Mouse (Mus musculus): ENCODE results near the gene Tmem19. TPM values are rescaled to one million over a fixed set of nuclear protein-coding genes. Genes with fewer than 3 reads are reported as not detected.

The Tmem19 gene
- 34.0 and 34.1 TPM in 2 replicates for polyA plus RNA-seq (2015; fragmentation: Nextera tagmentation; extraction: Ambion mirVana)

DNA sequence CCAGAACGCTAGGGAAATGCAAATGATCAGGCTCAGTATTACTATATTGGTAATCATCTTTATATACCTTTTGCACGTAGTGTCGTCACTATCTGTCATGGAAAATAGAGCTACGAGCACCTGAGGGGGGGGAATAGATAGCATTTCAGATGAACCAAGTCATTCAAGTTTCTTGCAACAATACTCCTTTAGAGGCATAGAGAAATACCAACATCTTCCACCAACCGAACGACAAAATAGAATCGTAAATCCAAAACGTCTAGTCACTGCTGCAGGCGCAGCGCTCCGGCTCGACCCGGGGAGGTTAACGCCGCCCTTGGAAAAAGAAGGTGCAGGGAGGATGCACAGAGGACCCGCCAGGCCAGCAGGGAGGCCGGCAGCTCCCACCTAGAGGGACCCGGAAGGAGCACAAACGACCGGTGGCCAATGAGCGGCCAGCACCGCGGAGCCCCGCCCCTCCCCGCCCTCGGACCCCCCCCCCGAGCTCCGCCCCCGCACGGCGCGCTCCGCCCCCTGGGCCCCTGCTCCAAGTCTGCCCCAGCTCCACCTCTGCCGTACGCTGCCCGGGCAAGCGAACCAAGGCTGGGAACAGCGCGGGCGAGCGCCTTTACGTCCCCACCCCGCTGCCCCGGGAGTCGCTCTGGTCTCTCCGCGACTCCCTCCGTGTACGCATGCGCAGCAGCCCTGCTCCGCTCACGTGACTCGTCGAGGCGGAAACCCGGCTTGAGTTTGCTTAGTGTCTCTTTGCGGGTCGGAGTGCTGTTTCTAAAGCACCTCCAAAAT, at the start of gene Tmem19:
TSS of gene Tmem19 (minus strand) at position 662 of the 783 bp plus-strand sequence.
- peak within 1 kb of the TSS; percentile 64 for H3K4me3 ChIP-seq (ENCODE audit: low read length)
- H3K4me2 ChIP-seq (ENCODE audit: low read length): peak within 1 kb of the TSS; percentile 83
- H3K9me3 ChIP-seq (ENCODE audit: control insufficient read depth, low read length): no peaks in the 10 kb centered on the region
- peak within 1 kb of the TSS; percentile 87 for H3K27ac ChIP-seq (ENCODE audit: low read depth, low read length)
- peak within 1 kb of the TSS; percentile 69 for H3K9ac ChIP-seq (ENCODE audit: low read depth, low read length)
- ATAC-seq: peak; percentile 99
- H3K27me3 ChIP-seq (replicated peaks; ENCODE audit: control insufficient read depth, insufficient read depth, low read length): no peaks in the 10 kb centered on the region
- peaks cover 4% of the 10 kb centered on the region; the same call in 1 of the 2 replicates for H3K36me3 ChIP-seq (ENCODE audit: control insufficient read depth, insufficient read depth, low read length)
- WGBS: under 1% methylated on average over 47 of the region's 58 CpGs
- peaks cover 11% of the 10 kb centered on the region for H3K4me1 ChIP-seq (ENCODE audit: control insufficient read depth, insufficient read depth, low read depth, low read length)

DNA sequence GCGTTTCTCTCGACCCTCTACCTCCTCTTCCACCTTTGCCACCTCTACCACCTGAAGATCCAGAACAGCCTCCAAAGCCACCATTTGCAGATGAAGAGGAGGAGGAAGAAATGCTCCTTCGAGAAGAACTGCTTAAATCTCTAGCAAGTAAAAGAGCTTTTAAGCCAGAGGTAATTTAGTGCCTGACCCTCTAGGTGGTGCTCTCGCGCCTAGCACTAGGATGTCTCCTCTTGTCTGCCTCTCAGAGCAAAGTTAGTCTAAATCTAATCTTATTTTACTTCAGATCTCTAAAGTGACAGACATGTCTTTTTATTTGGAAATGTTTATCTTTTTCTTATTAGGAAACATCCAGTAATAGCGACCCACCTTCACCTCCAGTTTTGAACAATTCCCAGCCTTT, 44.1 kb upstream of the Tmem19 start:
- no peak for ATAC-seq
- no peaks in the 10 kb centered on the region for H3K27me3 ChIP-seq (replicated peaks; ENCODE audit: control insufficient read depth, insufficient read depth, low read length)
- no peaks in the 10 kb centered on the region for H3K9me3 ChIP-seq (ENCODE audit: control insufficient read depth, low read length)
- no peaks in the 10 kb centered on the region for H3K4me1 ChIP-seq (ENCODE audit: control insufficient read depth, insufficient read depth, low read depth, low read length)
- no peak overlapping the region for H3K27ac ChIP-seq (ENCODE audit: low read depth, low read length)
- WGBS: 57% methylated on average over 6 of the region's 6 CpGs
- peaks cover 26% of the 10 kb centered on the region for H3K36me3 ChIP-seq (ENCODE audit: control insufficient read depth, insufficient read depth, low read length)
- H3K4me2 ChIP-seq (ENCODE audit: low read length): no peak overlapping the region
- H3K4me3 ChIP-seq (ENCODE audit: low read length): no peak overlapping the region
- no peak overlapping the region for H3K9ac ChIP-seq (ENCODE audit: low read depth, low read length)

DNA sequence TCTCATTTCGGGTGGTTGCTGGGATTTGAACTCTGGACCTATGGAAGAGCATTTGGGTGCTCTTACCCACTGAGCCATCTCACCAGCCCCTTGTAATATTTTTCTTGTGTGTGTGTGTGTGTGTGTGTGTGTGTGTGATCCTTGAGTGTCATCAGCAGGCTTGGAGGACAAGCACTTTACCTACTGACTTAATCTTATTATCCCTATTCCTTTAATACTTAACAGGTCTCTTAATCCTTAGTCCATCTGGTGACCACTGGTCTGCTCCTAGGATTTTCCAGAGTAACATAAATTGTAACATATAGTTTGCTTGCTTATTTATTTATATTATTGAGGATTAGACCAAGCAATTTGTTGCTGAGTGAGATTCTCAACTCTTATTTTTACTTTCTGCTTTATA, 29.6 kb upstream of the Tmem19 start:
- Histone ChIP-seq H3K36me3 (ENCODE audit: control insufficient read depth, insufficient read depth, low read length) (peaks cover 10% of the 10 kb centered on the region), H3K27me3 (replicated peaks; ENCODE audit: control insufficient read depth, insufficient read depth, low read length) (no peaks in the 10 kb centered on the region), H3K27ac (ENCODE audit: low read depth, low read length) (no peak overlapping the region), H3K4me2 (ENCODE audit: low read length) (no peak overlapping the region), H3K9ac (ENCODE audit: low read depth, low read length) (no peak overlapping the region), H3K4me3 (ENCODE audit: low read length) (no peak overlapping the region), H3K9me3 (ENCODE audit: control insufficient read depth, low read length) (no peaks in the 10 kb centered on the region), H3K4me1 (ENCODE audit: control insufficient read depth, insufficient read depth, low read depth, low read length) (peaks cover 14% of the 10 kb centered on the region)
- 97% methylated on average over 1 of the region's 1 CpGs for WGBS
- ATAC-seq: no peak

DNA sequence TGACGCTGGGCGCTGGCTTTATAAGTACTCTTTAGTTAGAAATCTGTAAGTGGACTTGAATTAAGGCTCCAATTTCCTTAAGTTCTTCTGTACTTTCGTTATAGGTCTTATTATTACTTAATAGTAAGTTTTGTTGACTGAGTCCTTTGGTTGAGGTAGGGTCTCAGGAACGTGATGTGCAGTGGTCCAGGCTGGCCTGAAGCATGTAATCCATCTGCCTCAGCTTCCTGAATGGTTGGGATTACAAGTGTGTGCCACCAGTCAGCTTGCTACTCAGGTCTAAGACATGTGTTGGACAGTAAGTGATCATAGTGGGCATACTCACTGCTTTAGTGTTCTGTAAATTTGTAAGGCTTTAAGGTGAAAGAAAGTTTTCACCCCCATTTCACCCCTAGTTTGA, 28.8 kb upstream of the Tmem19 start:
- Histone ChIP-seq H3K4me2 (ENCODE audit: low read length) (no peak overlapping the region), H3K27ac (ENCODE audit: low read depth, low read length) (no peak overlapping the region), H3K9ac (ENCODE audit: low read depth, low read length) (no peak overlapping the region), H3K4me1 (ENCODE audit: control insufficient read depth, insufficient read depth, low read depth, low read length) (peaks cover 21% of the 10 kb centered on the region), H3K4me3 (ENCODE audit: low read length) (no peak overlapping the region), H3K27me3 (replicated peaks; ENCODE audit: control insufficient read depth, insufficient read depth, low read length) (no peaks in the 10 kb centered on the region), H3K9me3 (ENCODE audit: control insufficient read depth, low read length) (no peaks in the 10 kb centered on the region), H3K36me3 (ENCODE audit: control insufficient read depth, insufficient read depth, low read length) (peaks cover 10% of the 10 kb centered on the region)
- no peak for ATAC-seq
- WGBS: 95% methylated on average over 4 of the region's 4 CpGs

DNA sequence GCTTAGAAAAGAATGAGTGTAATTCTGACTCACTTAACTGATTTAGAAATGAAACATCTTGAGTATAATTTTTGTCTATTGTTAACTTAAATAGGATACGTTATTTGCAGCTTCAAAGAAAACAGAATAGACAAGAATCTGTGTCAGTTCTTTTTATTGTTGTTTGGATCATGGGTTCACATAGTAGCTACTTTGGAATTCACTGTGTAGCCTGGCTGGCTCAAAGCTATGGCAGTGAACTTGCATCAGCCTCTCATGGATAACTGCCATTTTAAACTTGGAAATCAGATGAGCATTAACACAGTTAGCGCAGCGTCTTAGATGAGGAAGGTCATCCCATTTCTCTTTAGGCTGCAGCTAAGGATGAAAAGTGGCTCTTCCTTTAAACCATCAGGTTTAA, 25.6 kb upstream of the Tmem19 start:
- ATAC-seq: no peak
- Histone ChIP-seq H3K4me1 (ENCODE audit: control insufficient read depth, insufficient read depth, low read depth, low read length) (peaks cover 24% of the 10 kb centered on the region), H3K9me3 (ENCODE audit: control insufficient read depth, low read length) (no peaks in the 10 kb centered on the region), H3K4me3 (ENCODE audit: low read length) (no peak overlapping the region), H3K27me3 (replicated peaks; ENCODE audit: control insufficient read depth, insufficient read depth, low read length) (no peaks in the 10 kb centered on the region), H3K27ac (ENCODE audit: low read depth, low read length) (no peak overlapping the region), H3K36me3 (ENCODE audit: control insufficient read depth, insufficient read depth, low read length) (peaks cover 6% of the 10 kb centered on the region; the same call in 1 of the 2 replicates), H3K9ac (ENCODE audit: low read depth, low read length) (no peak overlapping the region), H3K4me2 (ENCODE audit: low read length) (peak overlapping the region; percentile 45)
- 68% methylated on average over 3 of the region's 3 CpGs for WGBS

DNA sequence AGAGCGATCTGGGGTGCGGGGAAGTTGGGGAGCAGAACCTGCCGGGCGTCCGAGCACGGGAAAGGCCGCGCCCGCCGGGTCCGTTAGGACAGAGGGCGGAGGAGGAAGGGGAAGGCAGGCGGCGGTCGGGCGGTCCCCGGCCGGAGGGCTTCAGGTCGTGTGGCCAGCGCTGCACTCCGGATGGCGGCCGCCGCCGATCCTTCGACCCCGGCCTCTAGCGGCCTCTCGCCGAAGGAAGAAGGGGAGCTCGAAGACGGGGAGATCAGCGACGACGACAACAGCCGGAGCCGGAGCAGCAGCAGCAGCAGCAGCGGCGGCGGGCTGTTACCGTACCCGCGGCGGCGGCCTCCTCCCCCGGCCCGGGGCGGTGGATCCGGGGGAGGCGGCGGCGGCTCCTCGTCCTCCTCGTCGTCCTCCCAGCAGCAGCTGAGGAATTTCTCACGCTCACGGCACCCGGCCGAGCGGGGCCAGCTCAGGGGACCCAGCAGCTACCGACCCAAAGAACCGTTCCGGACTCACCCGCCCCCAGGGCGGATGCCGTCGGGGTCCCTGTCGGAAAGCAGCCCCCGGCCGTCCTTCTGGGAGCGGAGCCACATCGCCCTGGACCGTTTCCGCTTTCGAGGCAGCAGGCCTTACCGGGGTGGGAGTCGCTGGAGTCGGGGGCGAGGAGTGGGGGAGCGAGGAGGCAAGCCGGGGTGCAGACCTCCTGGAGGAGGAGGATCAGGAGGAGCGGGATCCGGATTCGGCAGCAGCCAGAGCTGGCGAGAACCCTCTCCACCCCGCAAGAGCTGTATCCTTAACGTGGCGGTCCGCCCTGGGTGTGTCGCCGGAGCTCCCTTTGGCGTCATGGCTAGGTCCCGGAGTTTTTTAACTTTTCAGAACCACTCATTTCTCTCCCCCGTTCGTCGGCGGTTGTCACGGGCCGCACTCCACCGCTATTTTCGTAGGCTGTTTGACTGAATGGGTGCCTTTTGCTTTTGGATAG, 23.0 kb upstream of the Tmem19 start:
- Histone ChIP-seq H3K4me1 (ENCODE audit: control insufficient read depth, insufficient read depth, low read depth, low read length) (peaks cover 32% of the 10 kb centered on the region), H3K4me2 (ENCODE audit: low read length) (peak overlapping the region; percentile 81), H3K27me3 (replicated peaks; ENCODE audit: control insufficient read depth, insufficient read depth, low read length) (no peaks in the 10 kb centered on the region), H3K4me3 (ENCODE audit: low read length) (peak overlapping the region; percentile 97), H3K36me3 (ENCODE audit: control insufficient read depth, insufficient read depth, low read length) (no peaks in the 10 kb centered on the region), H3K9ac (ENCODE audit: low read depth, low read length) (peak overlapping the region; percentile 95), H3K9me3 (ENCODE audit: control insufficient read depth, low read length) (no peaks in the 10 kb centered on the region), H3K27ac (ENCODE audit: low read depth, low read length) (peak overlapping the region; percentile 97)
- 0% methylated on average over 68 of the region's 101 CpGs for WGBS
- no peak for ATAC-seq

DNA sequence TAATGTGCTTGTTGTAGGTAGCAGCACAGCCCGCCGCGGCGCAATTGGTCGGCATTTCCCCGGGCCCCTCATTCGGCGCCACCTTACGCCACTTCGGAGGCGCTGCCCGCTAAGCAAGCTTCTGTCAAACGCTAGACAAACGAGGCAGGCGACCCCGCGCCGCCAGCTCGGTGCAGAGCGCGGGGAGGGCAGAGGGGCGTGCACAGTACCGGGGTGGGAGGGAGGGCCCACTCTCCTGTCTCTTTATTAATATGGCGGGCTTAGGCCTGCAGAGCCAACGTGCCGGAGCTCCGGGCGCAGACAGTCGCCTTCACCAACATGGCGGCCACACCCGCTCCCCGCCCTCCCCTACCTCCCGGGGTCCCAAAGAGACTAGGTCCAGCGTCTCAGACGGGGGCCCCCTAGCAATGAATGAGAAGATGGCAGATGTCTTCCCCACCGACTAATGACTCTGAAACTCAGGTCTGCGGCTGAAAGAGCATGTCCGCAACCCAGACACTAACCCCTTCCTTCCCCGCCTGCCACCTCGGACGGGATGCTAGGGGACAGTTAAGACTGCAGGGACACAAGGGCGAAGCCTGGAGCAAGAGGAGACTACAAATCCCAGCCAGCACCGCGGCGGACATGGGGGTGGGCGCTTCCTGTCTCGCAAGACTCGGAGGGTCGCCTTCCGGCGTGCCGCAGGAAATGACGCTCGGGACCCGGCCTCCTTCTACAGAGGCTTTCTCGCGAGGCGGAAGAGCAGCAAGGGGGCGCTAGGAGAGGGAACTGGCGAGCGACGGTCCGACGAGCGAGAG, 22.1 kb upstream of the Tmem19 start, which contains the start of the genes Thap2 and Zfc3h1:
TSS of gene Thap2 (minus strand) at position 223 of the 797 bp plus-strand sequence.
TSS of gene Zfc3h1 (plus strand) at position 739 of the 797 bp plus-strand sequence.
- Histone ChIP-seq H3K27ac (ENCODE audit: low read depth, low read length) (peak within 1 kb of the TSS; percentile 98), H3K4me1 (ENCODE audit: control insufficient read depth, insufficient read depth, low read depth, low read length) (peaks cover 32% of the 10 kb centered on the region), H3K9me3 (ENCODE audit: control insufficient read depth, low read length) (no peaks in the 10 kb centered on the region), H3K4me2 (ENCODE audit: low read length) (peak within 1 kb of the TSS; percentile 81), H3K9ac (ENCODE audit: low read depth, low read length) (peak within 1 kb of the TSS; percentile 95), H3K4me3 (ENCODE audit: low read length) (peak within 1 kb of the TSS; percentile 97), H3K36me3 (ENCODE audit: control insufficient read depth, insufficient read depth, low read length) (no peaks in the 10 kb centered on the region), H3K27me3 (replicated peaks; ENCODE audit: control insufficient read depth, insufficient read depth, low read length) (no peaks in the 10 kb centered on the region)
- ATAC-seq: peak; percentile 99
- under 1% methylated on average over 65 of the region's 65 CpGs for WGBS

DNA sequence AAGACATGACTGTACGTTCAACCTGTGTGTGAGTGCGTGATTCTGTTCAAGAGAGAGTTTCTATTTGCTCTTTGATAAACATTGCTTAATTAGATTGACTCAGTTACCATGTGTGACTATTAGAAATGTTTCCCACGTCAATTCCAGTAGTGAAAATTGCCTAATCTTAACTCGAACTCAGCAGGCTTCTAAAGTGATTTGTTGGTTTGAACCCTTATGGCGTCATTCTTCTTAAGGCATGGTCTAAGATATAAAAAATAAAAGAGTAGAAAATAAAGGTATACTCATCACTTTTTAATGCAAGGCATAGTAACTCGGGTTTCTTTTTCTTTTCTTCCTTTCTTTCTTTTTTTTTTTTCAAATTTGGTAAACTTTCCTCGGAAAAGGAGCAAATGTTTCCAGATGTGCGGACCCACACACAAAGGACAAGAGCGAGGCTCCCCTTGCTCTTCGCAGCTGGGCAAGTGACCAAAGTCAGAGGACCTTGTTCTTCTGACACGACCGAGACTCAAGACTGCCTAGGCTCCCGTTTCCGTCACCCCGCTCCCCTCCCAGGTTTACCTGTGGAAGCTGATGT, 21.4 kb upstream of the Tmem19 start:
- Histone ChIP-seq H3K4me1 (ENCODE audit: control insufficient read depth, insufficient read depth, low read depth, low read length) (peaks cover 32% of the 10 kb centered on the region), H3K9ac (ENCODE audit: low read depth, low read length) (peak overlapping the region; percentile 90), H3K4me3 (ENCODE audit: low read length) (peak overlapping the region; percentile 97), H3K9me3 (ENCODE audit: control insufficient read depth, low read length) (no peaks in the 10 kb centered on the region), H3K36me3 (ENCODE audit: control insufficient read depth, insufficient read depth, low read length) (no peaks in the 10 kb centered on the region), H3K27me3 (replicated peaks; ENCODE audit: control insufficient read depth, insufficient read depth, low read length) (no peaks in the 10 kb centered on the region), H3K4me2 (ENCODE audit: low read length) (peak overlapping the region; percentile 50), H3K27ac (ENCODE audit: low read depth, low read length) (peak overlapping the region; percentile 98)
- WGBS: under 1% methylated on average over 15 of the region's 15 CpGs
- no peak for ATAC-seq

Data from hindbrain, embryonic 16.5 days (tissue).